Mouse (Mus musculus): Measurements from ENCODE around the gene Kncn. TPM values are rescaled to one million over a fixed set of nuclear protein-coding genes. Genes with fewer than 3 reads are reported as not detected.

Gene Kncn
- polyA plus RNA-seq, 1 experiment from 2014 or later: 0.24 TPM

DNA sequence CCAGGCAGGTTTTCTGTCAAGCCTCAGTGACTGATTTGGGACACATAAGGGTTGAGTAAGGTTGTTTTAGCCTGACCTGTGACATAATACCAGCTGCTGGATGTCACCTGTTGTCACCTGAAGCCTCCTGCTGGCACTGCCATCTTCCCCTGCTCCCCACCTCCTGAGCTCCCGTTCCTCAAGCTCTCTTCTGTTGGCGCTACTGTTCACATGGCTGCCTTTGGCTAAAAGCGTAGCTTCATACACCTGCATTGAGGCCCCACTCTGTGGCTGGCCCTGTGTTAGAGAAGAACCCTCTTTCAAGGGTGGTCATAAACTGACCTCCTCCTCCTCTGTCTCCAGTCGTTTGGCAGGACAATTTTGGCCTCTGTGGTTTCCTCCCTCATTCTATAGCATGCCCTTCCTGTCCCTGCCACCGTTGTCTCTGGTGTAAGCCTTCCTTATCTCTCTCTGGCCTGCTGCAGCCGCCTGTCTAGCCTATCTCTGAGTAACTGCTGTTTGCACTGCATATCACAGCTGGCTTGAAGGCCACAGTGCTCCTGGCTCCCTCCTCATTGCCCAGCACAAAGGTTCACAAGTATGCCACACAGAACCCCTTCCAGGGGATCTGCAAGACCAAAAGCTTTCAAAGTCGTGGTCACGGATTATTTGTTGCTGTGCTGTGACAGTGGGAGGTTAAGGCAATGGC is 35.1 kb upstream of the Kncn start:
- DNase-seq: no peak
- H3K27me3 ChIP-seq (ENCODE audit: control insufficient read depth, insufficient read depth, low read length): no peaks in the 10 kb centered on the region
- no peak overlapping the region for H3K4me2 ChIP-seq (ENCODE audit: low read length)
- H3K4me3 ChIP-seq (replicated peaks; ENCODE audit: low read depth, low read length): no peak overlapping the region
- ATAC-seq (ENCODE audit: low FRiP score, low TSS enrichment): no peak
- no peak overlapping the region for H3K27ac ChIP-seq (replicated peaks; ENCODE audit: low read depth, low read length)
- no peaks in the 10 kb centered on the region for H3K4me1 ChIP-seq (ENCODE audit: control insufficient read depth, insufficient read depth, low read length)
- H3K36me3 ChIP-seq (ENCODE audit: control insufficient read depth, insufficient read depth, low read length): peaks cover 18% of the 10 kb centered on the region
- H3K9ac ChIP-seq (replicated peaks; ENCODE audit: low read length): no peak overlapping the region
- WGBS: 77% methylated on average over 8 of the region's 8 CpGs
- no peaks in the 10 kb centered on the region for H3K9me3 ChIP-seq (ENCODE audit: control insufficient read depth, low read length)

DNA sequence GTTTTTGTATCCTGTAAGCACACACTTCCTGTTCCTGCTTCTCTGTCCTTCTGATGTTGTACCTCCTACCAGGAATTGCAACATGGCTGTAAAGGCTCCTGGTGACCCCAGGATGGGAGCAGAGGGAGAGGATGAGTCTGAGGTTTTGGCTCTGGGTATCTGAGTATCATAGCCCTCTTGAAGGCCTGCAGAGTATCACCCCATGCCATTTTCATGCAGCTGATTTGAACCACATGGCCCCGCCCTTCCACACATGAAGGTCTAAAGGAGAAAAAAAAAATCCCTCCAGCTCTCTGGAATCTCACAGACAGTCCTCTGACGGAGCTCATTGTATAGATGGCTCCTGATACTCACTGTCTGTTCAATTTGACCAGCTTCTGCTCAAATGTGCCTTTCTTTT is 34.1 kb upstream of the Kncn start:
- H3K36me3 ChIP-seq (ENCODE audit: control insufficient read depth, insufficient read depth, low read length): peaks cover 18% of the 10 kb centered on the region
- no peaks in the 10 kb centered on the region for H3K9me3 ChIP-seq (ENCODE audit: control insufficient read depth, low read length)
- H3K4me3 ChIP-seq (replicated peaks; ENCODE audit: low read depth, low read length): no peak overlapping the region
- no peak overlapping the region for H3K27ac ChIP-seq (replicated peaks; ENCODE audit: low read depth, low read length)
- no peak overlapping the region for H3K9ac ChIP-seq (replicated peaks; ENCODE audit: low read length)
- 94% methylated on average over 2 of the region's 2 CpGs for WGBS
- ATAC-seq (ENCODE audit: low FRiP score, low TSS enrichment) (no peak), DNase-seq (no peak)
- no peak overlapping the region for H3K4me2 ChIP-seq (ENCODE audit: low read length)
- H3K4me1 ChIP-seq (ENCODE audit: control insufficient read depth, insufficient read depth, low read length): peaks cover 4% of the 10 kb centered on the region
- H3K27me3 ChIP-seq (ENCODE audit: control insufficient read depth, insufficient read depth, low read length): no peaks in the 10 kb centered on the region

DNA sequence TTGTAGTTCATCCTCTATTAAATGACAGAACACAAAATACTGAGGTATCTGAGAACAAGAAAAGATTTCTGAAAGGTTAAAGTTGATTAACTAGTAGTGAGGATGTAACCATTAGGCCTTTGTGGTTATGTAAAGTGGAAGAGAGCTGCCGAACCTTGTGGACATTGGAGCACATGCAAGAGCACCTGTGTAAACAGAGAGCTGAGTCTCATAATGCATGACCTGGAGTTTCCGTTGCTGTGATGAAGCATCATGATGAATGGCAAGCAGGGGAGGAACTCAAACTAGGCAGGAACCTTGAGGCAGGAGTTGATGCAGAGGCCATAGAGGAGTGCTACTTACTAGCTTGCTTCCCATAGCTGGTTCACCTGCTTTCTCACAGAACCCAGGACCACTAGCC is 33.6 kb upstream of the Kncn start:
- Histone ChIP-seq H3K4me1 (ENCODE audit: control insufficient read depth, insufficient read depth, low read length) (peaks cover 9% of the 10 kb centered on the region), H3K4me2 (ENCODE audit: low read length) (no peak overlapping the region), H3K4me3 (replicated peaks; ENCODE audit: low read depth, low read length) (no peak overlapping the region), H3K27me3 (ENCODE audit: control insufficient read depth, insufficient read depth, low read length) (no peaks in the 10 kb centered on the region), H3K9me3 (ENCODE audit: control insufficient read depth, low read length) (no peaks in the 10 kb centered on the region), H3K27ac (replicated peaks; ENCODE audit: low read depth, low read length) (no peak overlapping the region), H3K9ac (replicated peaks; ENCODE audit: low read length) (no peak overlapping the region), H3K36me3 (ENCODE audit: control insufficient read depth, insufficient read depth, low read length) (peaks cover 18% of the 10 kb centered on the region)
- WGBS: 89% methylated on average over 2 of the region's 2 CpGs
- no peak for DNase-seq
- no peak for ATAC-seq (ENCODE audit: low FRiP score, low TSS enrichment)

DNA sequence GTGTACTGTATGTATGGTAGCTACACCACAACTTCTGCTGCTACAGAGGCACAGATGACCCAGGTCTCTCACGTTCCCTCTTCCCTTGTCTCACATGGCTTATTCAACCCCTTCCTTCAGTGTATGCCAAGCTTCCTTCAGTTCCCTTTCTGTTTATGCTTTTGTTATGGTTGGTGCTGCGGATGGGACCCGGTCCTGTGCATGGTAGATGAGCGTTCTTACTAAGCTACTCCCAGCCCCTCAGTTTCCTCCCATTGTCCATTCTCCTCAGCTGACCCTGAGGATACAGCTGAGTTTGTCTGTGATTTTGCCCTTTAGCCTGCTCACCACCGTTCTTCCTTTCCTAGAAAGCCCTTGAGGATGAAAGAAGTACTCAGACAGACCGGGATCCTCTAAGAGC is 32.6 kb upstream of the Kncn start:
- no peak overlapping the region for H3K27ac ChIP-seq (replicated peaks; ENCODE audit: low read depth, low read length)

DNA sequence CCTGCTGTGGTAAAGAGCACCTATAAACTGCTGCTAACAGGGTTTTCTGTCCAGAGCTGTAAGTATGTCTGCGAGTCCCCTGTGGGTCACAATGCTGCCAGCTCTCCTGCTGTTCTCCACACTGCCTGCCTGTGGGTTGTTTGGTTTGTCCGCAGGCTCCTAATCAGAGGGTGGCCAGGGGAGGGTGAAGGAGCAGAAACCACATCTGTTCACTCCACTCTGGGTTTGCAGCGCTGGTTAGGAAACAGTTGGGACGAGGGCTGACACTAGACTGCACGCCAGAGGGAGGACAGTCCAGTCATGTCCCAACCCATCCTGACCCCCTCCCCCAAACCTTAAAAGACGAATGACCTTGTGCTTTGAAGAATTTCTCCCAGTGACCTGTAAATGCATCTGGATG is 29.1 kb upstream of the Kncn start:
- Histone ChIP-seq H3K4me1 (ENCODE audit: control insufficient read depth, insufficient read depth, low read length) (peaks cover 24% of the 10 kb centered on the region), H3K27ac (replicated peaks; ENCODE audit: low read depth, low read length) (peak overlapping the region; percentile 68), H3K4me2 (ENCODE audit: low read length) (no peak overlapping the region), H3K9me3 (ENCODE audit: control insufficient read depth, low read length) (no peaks in the 10 kb centered on the region), H3K9ac (replicated peaks; ENCODE audit: low read length) (no peak overlapping the region), H3K36me3 (ENCODE audit: control insufficient read depth, insufficient read depth, low read length) (peaks cover 12% of the 10 kb centered on the region; the same call in 1 of the 2 replicates), H3K4me3 (replicated peaks; ENCODE audit: low read depth, low read length) (no peak overlapping the region), H3K27me3 (ENCODE audit: control insufficient read depth, insufficient read depth, low read length) (no peaks in the 10 kb centered on the region)
- 53% methylated on average over 6 of the region's 6 CpGs for WGBS
- DNase-seq (no peak), ATAC-seq (ENCODE audit: low FRiP score, low TSS enrichment) (no peak)

More for the DNA sequence above, 32.6 kb upstream of the Kncn start:
- H3K9ac ChIP-seq (replicated peaks; ENCODE audit: low read length): no peak overlapping the region
- ATAC-seq (ENCODE audit: low FRiP score, low TSS enrichment) (no peak), DNase-seq (no peak)
- H3K4me3 ChIP-seq (replicated peaks; ENCODE audit: low read depth, low read length): no peak overlapping the region
- peaks cover 18% of the 10 kb centered on the region for H3K36me3 ChIP-seq (ENCODE audit: control insufficient read depth, insufficient read depth, low read length)
- peaks cover 18% of the 10 kb centered on the region for H3K4me1 ChIP-seq (ENCODE audit: control insufficient read depth, insufficient read depth, low read length)
- no peaks in the 10 kb centered on the region for H3K27me3 ChIP-seq (ENCODE audit: control insufficient read depth, insufficient read depth, low read length)
- no peaks in the 10 kb centered on the region for H3K9me3 ChIP-seq (ENCODE audit: control insufficient read depth, low read length)
- 90% methylated on average over 6 of the region's 6 CpGs for WGBS
- H3K4me2 ChIP-seq (ENCODE audit: low read length): no peak overlapping the region

DNA sequence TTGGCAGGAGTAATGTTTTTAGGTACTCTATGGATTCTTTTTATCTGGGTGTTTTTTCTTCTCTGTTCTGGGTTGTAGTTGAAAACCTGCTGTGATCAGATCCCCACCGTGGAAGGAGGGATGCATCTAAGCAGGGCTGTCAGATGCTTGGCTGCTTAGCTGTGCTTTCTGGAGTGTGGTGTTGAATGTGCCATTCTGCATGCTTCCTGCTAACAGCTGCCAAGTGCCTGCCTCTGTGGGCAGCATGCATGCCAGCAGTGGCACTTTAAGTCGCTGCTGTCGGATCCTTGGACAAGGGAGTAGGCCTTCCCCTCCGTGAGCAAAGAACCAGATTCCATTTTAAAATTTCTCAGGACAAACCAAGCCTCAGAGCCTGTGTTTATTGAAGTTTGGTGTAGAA is 28.6 kb upstream of the Kncn start:
- DNase-seq (peak; percentile 51), ATAC-seq (ENCODE audit: low FRiP score, low TSS enrichment) (no peak)
- Histone ChIP-seq H3K4me3 (replicated peaks; ENCODE audit: low read depth, low read length) (no peak overlapping the region), H3K4me2 (ENCODE audit: low read length) (no peak overlapping the region), H3K9me3 (ENCODE audit: control insufficient read depth, low read length) (no peaks in the 10 kb centered on the region), H3K36me3 (ENCODE audit: control insufficient read depth, insufficient read depth, low read length) (peaks cover 15% of the 10 kb centered on the region; the same call in 1 of the 2 replicates), H3K9ac (replicated peaks; ENCODE audit: low read length) (no peak overlapping the region), H3K27me3 (ENCODE audit: control insufficient read depth, insufficient read depth, low read length) (no peaks in the 10 kb centered on the region), H3K27ac (replicated peaks; ENCODE audit: low read depth, low read length) (peak overlapping the region; percentile 68), H3K4me1 (ENCODE audit: control insufficient read depth, insufficient read depth, low read length) (peaks cover 24% of the 10 kb centered on the region)
- WGBS: 36% methylated on average over 4 of the region's 4 CpGs

DNA sequence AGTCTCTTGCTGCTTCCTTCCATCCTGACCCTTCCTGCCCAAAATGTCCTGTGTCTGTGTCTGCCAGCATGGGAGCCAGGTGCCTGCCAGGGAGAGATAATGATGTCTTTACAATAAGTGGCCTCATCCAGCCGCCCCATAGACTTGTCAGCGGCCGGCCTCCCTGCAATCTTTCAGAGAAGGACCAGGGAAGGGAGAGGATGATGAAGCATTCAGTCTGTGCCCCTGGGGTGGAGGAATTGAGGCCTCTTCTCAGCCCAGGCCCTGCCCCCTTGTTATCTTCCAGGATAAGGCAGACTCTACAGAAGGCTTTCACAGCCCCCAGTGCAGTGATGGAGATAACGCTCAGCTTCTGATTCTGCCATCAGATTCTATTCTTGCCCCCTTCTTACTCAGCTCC is 27.9 kb upstream of the Kncn start:
- no peaks in the 10 kb centered on the region for H3K27me3 ChIP-seq (ENCODE audit: control insufficient read depth, insufficient read depth, low read length)
- no peak for ATAC-seq (ENCODE audit: low FRiP score, low TSS enrichment)
- no peaks in the 10 kb centered on the region for H3K9me3 ChIP-seq (ENCODE audit: control insufficient read depth, low read length)
- H3K4me2 ChIP-seq (ENCODE audit: low read length): no peak overlapping the region
- no peak overlapping the region for H3K4me3 ChIP-seq (replicated peaks; ENCODE audit: low read depth, low read length)
- WGBS: 27% methylated on average over 4 of the region's 4 CpGs
- H3K4me1 ChIP-seq (ENCODE audit: control insufficient read depth, insufficient read depth, low read length): peaks cover 24% of the 10 kb centered on the region
- no peak overlapping the region; the same call in 1 of the 2 replicates for H3K9ac ChIP-seq (replicated peaks; ENCODE audit: low read length)
- peaks cover 14% of the 10 kb centered on the region; the same call in 1 of the 2 replicates for H3K36me3 ChIP-seq (ENCODE audit: control insufficient read depth, insufficient read depth, low read length)
- peak overlapping the region; percentile 68 for H3K27ac ChIP-seq (replicated peaks; ENCODE audit: low read depth, low read length)
- DNase-seq: no peak

DNA sequence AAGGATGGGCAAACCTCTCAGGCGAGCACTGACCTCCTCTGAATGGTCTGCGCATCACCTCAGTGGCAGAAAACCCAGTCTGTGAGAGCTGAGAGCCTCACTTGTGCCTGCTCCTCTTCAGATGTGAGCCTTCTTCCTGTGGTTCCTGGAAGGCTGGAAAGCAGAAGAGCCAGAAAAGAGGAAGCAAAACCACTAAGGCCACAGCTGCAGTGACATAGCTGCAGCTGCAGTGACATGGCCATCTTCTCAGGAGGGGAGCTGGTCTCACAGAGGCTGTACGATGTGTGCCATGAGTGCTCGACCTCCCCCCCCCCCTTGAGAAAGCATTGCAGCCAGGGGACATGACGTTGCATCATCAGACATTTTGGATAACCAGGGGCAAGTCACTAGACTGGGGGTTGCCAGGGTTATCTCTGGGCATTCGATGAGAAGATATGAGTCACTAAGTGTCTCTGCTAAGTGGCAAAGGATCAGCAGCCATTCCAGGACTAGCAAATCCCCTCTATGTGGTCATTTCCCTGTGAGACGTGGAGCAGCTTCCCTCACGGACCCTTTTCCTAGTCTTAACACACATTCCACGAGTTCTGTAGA is 26.8 kb upstream of the Kncn start:
- ATAC-seq (ENCODE audit: low FRiP score, low TSS enrichment): no peak
- WGBS: 89% methylated on average over 9 of the region's 9 CpGs
- Histone ChIP-seq H3K4me3 (replicated peaks; ENCODE audit: low read depth, low read length) (no peak overlapping the region), H3K27me3 (ENCODE audit: control insufficient read depth, insufficient read depth, low read length) (no peaks in the 10 kb centered on the region), H3K4me2 (ENCODE audit: low read length) (no peak overlapping the region), H3K9ac (replicated peaks; ENCODE audit: low read length) (no peak overlapping the region), H3K9me3 (ENCODE audit: control insufficient read depth, low read length) (no peaks in the 10 kb centered on the region), H3K4me1 (ENCODE audit: control insufficient read depth, insufficient read depth, low read length) (peaks cover 24% of the 10 kb centered on the region), H3K36me3 (ENCODE audit: control insufficient read depth, insufficient read depth, low read length) (peaks cover 14% of the 10 kb centered on the region), H3K27ac (replicated peaks; ENCODE audit: low read depth, low read length) (no peak overlapping the region)
- DNase-seq: no peak

DNA sequence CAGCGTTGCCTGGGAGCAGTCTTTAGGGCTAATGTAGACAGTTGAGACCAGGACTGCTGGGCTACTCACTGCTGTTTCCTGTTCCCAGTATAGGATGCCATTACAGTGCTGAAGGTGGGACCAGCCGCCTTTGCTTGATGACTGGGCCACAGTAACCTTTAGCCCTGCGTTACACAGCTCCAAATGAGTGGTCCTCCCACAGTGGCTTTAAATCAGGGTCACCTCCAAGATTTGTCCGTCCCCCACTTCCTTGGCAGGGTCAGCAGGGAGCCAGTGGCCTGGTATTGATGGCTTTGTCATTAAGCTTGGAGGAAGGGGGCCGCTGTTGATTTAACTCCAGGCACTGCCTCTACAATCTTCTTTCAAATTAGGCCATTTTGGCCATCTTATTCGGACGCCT is 20.8 kb upstream of the Kncn start:
- Histone ChIP-seq H3K4me2 (ENCODE audit: low read length) (no peak overlapping the region), H3K9me3 (ENCODE audit: control insufficient read depth, low read length) (no peaks in the 10 kb centered on the region), H3K9ac (replicated peaks; ENCODE audit: low read length) (no peak overlapping the region), H3K27ac (replicated peaks; ENCODE audit: low read depth, low read length) (no peak overlapping the region), H3K27me3 (ENCODE audit: control insufficient read depth, insufficient read depth, low read length) (no peaks in the 10 kb centered on the region), H3K4me3 (replicated peaks; ENCODE audit: low read depth, low read length) (no peak overlapping the region), H3K4me1 (ENCODE audit: control insufficient read depth, insufficient read depth, low read length) (no peaks in the 10 kb centered on the region), H3K36me3 (ENCODE audit: control insufficient read depth, insufficient read depth, low read length) (peaks cover 14% of the 10 kb centered on the region)
- 70% methylated on average over 7 of the region's 7 CpGs for WGBS
- ATAC-seq (ENCODE audit: low FRiP score, low TSS enrichment) (no peak), DNase-seq (no peak)
